Mouse (Mus musculus): ENCODE results near the gene Arhgef11. TPM values are rescaled to one million over a fixed set of nuclear protein-coding genes. Genes with fewer than 3 reads are reported as not detected.

Arhgef11 gene
- polyA plus RNA-seq, 1 experiment from 2014 or later = 3.2 TPM

GRCm38 (mm10) chr3:87763202-87763601 lies 145.8 kb downstream of the Arhgef11 start:
- H3K4me2 ChIP-seq (ENCODE audit: low read depth, low read length) = no peak overlapping the region
- H3K27me3 ChIP-seq (ENCODE audit: control insufficient read depth, insufficient read depth, low read depth, low read length) = peaks cover 1% of the 10 kb centered on the region
- H3K9me3 ChIP-seq (replicated peaks; ENCODE audit: control insufficient read depth, low read length) = no peaks in the 10 kb centered on the region
- H3K4me1 ChIP-seq (ENCODE audit: control insufficient read depth, low read depth, low read length) = peaks cover 4% of the 10 kb centered on the region
- peak overlapping the region; percentile 29 for H3K27ac ChIP-seq (ENCODE audit: low read length)
- no peak overlapping the region for H3K9ac ChIP-seq (ENCODE audit: low read depth, low read length)
- WGBS (ENCODE audit: insufficient replicate concordance) = 58% methylated on average over 4 of the region's 4 CpGs
- H3K4me3 ChIP-seq (ENCODE audit: low read depth, low read length) = no peak overlapping the region
- ATAC-seq (ENCODE audit: low read depth) = no peak
- H3K36me3 ChIP-seq (ENCODE audit: control insufficient read depth, insufficient read depth) = no peaks in the 10 kb centered on the region

- no peak; the same call in 1 of the 2 replicates for ATAC-seq (ENCODE audit: low read depth)
- Histone ChIP-seq H3K9me3 (replicated peaks; ENCODE audit: control insufficient read depth, low read length) (no peaks in the 10 kb centered on the region), H3K36me3 (ENCODE audit: control insufficient read depth, insufficient read depth) (no peaks in the 10 kb centered on the region), H3K9ac (ENCODE audit: low read depth, low read length) (no peak overlapping the region), H3K4me1 (ENCODE audit: control insufficient read depth, low read depth, low read length) (peaks cover 4% of the 10 kb centered on the region), H3K27ac (ENCODE audit: low read length) (peak overlapping the region; percentile 71), H3K27me3 (ENCODE audit: control insufficient read depth, insufficient read depth, low read depth, low read length) (peaks cover 6% of the 10 kb centered on the region), H3K4me3 (ENCODE audit: low read depth, low read length) (no peak overlapping the region), H3K4me2 (ENCODE audit: low read depth, low read length) (0 out of 2 replicates have a peak overlapping the region, but pooled peaks have one; percentile 10)
- 12% methylated on average over 15 of the region's 15 CpGs for WGBS (ENCODE audit: insufficient replicate concordance)
These were observed 146.4 kb downstream of the Arhgef11 start for GRCm38 (mm10) chr3:87763683-87764289.

GRCm38 (mm10) chr3:87764506-87764905 lies 147.1 kb downstream of the Arhgef11 start:
- Histone ChIP-seq H3K9ac (ENCODE audit: low read depth, low read length) (no peak overlapping the region), H3K4me2 (ENCODE audit: low read depth, low read length) (peak overlapping the region; percentile 10; the same call in 1 of the 2 replicates), H3K36me3 (ENCODE audit: control insufficient read depth, insufficient read depth) (no peaks in the 10 kb centered on the region), H3K27me3 (ENCODE audit: control insufficient read depth, insufficient read depth, low read depth, low read length) (peaks cover 6% of the 10 kb centered on the region), H3K9me3 (replicated peaks; ENCODE audit: control insufficient read depth, low read length) (no peaks in the 10 kb centered on the region), H3K4me3 (ENCODE audit: low read depth, low read length) (no peak overlapping the region), H3K27ac (ENCODE audit: low read length) (peak overlapping the region; percentile 71), H3K4me1 (ENCODE audit: control insufficient read depth, low read depth, low read length) (peaks cover 4% of the 10 kb centered on the region)
- WGBS (ENCODE audit: insufficient replicate concordance) = 16% methylated on average over 10 of the region's 10 CpGs
- ATAC-seq (ENCODE audit: low read depth) = no peak

- ATAC-seq (ENCODE audit: low read depth) = peak; percentile 52
- 11% methylated on average over 10 of the region's 10 CpGs for WGBS (ENCODE audit: insufficient replicate concordance)
- peaks cover 4% of the 10 kb centered on the region for H3K4me1 ChIP-seq (ENCODE audit: control insufficient read depth, low read depth, low read length)
These were observed 147.7 kb downstream of the Arhgef11 start for GRCm38 (mm10) chr3:87765091-87765490.

GRCm38 (mm10) chr3:87765631-87766283 lies 148.4 kb downstream of the Arhgef11 start:
- Histone ChIP-seq H3K36me3 (ENCODE audit: control insufficient read depth, insufficient read depth) (no peaks in the 10 kb centered on the region), H3K9me3 (replicated peaks; ENCODE audit: control insufficient read depth, low read length) (no peaks in the 10 kb centered on the region), H3K27me3 (ENCODE audit: control insufficient read depth, insufficient read depth, low read depth, low read length) (peaks cover 6% of the 10 kb centered on the region), H3K4me1 (ENCODE audit: control insufficient read depth, low read depth, low read length) (peaks cover 4% of the 10 kb centered on the region), H3K9ac (ENCODE audit: low read depth, low read length) (no peak overlapping the region), H3K27ac (ENCODE audit: low read length) (peak overlapping the region; percentile 41), H3K4me2 (ENCODE audit: low read depth, low read length) (no peak overlapping the region), H3K4me3 (ENCODE audit: low read depth, low read length) (no peak overlapping the region)
- no peak for ATAC-seq (ENCODE audit: low read depth)
- WGBS (ENCODE audit: insufficient replicate concordance) = 57% methylated on average over 5 of the region's 5 CpGs

More at GRCm38 (mm10) chr3:87765091-87765490, 147.7 kb downstream of the Arhgef11 start:
- no peaks in the 10 kb centered on the region for H3K9me3 ChIP-seq (replicated peaks; ENCODE audit: control insufficient read depth, low read length)
- peaks cover 6% of the 10 kb centered on the region for H3K27me3 ChIP-seq (ENCODE audit: control insufficient read depth, insufficient read depth, low read depth, low read length)
- H3K9ac ChIP-seq (ENCODE audit: low read depth, low read length) = no peak overlapping the region
- no peak overlapping the region for H3K4me3 ChIP-seq (ENCODE audit: low read depth, low read length)
- H3K27ac ChIP-seq (ENCODE audit: low read length) = peak overlapping the region; percentile 71
- H3K4me2 ChIP-seq (ENCODE audit: low read depth, low read length) = peak overlapping the region; percentile 10; the same call in 1 of the 2 replicates
- no peaks in the 10 kb centered on the region for H3K36me3 ChIP-seq (ENCODE audit: control insufficient read depth, insufficient read depth)

- Histone ChIP-seq H3K4me1 (ENCODE audit: control insufficient read depth, low read depth, low read length) (peaks cover 4% of the 10 kb centered on the region), H3K27me3 (ENCODE audit: control insufficient read depth, insufficient read depth, low read depth, low read length) (peaks cover 6% of the 10 kb centered on the region), H3K36me3 (ENCODE audit: control insufficient read depth, insufficient read depth) (no peaks in the 10 kb centered on the region), H3K9ac (ENCODE audit: low read depth, low read length) (no peak overlapping the region), H3K27ac (ENCODE audit: low read length) (no peak overlapping the region; the same call in 1 of the 2 replicates), H3K4me3 (ENCODE audit: low read depth, low read length) (no peak overlapping the region), H3K9me3 (replicated peaks; ENCODE audit: control insufficient read depth, low read length) (no peaks in the 10 kb centered on the region), H3K4me2 (ENCODE audit: low read depth, low read length) (no peak overlapping the region)
- WGBS (ENCODE audit: insufficient replicate concordance) = 49% methylated on average over 3 of the region's 3 CpGs
- ATAC-seq (ENCODE audit: low read depth) = no peak
These were observed 148.9 kb downstream of the Arhgef11 start for GRCm38 (mm10) chr3:87766284-87766667.

- Histone ChIP-seq H3K27me3 (ENCODE audit: control insufficient read depth, insufficient read depth, low read depth, low read length) (peaks cover 6% of the 10 kb centered on the region), H3K4me1 (ENCODE audit: control insufficient read depth, low read depth, low read length) (peaks cover 4% of the 10 kb centered on the region), H3K36me3 (ENCODE audit: control insufficient read depth, insufficient read depth) (no peaks in the 10 kb centered on the region), H3K4me3 (ENCODE audit: low read depth, low read length) (peak overlapping the region; percentile 52), H3K9me3 (replicated peaks; ENCODE audit: control insufficient read depth, low read length) (no peaks in the 10 kb centered on the region), H3K4me2 (ENCODE audit: low read depth, low read length) (peak overlapping the region; percentile 17), H3K9ac (ENCODE audit: low read depth, low read length) (no peak overlapping the region), H3K27ac (ENCODE audit: low read length) (peak overlapping the region; percentile 43)
- ATAC-seq (ENCODE audit: low read depth) = no peak
- WGBS (ENCODE audit: insufficient replicate concordance) = 42% methylated on average over 8 of the region's 8 CpGs
These were observed 150.4 kb downstream of the Arhgef11 start for GRCm38 (mm10) chr3:87767764-87768163.

GRCm38 (mm10) chr3:87768431-87768830 lies 151.1 kb downstream of the Arhgef11 start:
- 27% methylated on average over 6 of the region's 6 CpGs for WGBS (ENCODE audit: insufficient replicate concordance)
- H3K27ac ChIP-seq (ENCODE audit: low read length) = peak overlapping the region; percentile 43
- no peak for ATAC-seq (ENCODE audit: low read depth)
- no peaks in the 10 kb centered on the region for H3K9me3 ChIP-seq (replicated peaks; ENCODE audit: control insufficient read depth, low read length)
- no peaks in the 10 kb centered on the region for H3K36me3 ChIP-seq (ENCODE audit: control insufficient read depth, insufficient read depth)
- H3K4me1 ChIP-seq (ENCODE audit: control insufficient read depth, low read depth, low read length) = peaks cover under 1% of the 10 kb centered on the region
- H3K27me3 ChIP-seq (ENCODE audit: control insufficient read depth, insufficient read depth, low read depth, low read length) = peaks cover 6% of the 10 kb centered on the region
- peak overlapping the region; percentile 41; the same call in 1 of the 2 replicates for H3K9ac ChIP-seq (ENCODE audit: low read depth, low read length)
- peak overlapping the region; percentile 52 for H3K4me3 ChIP-seq (ENCODE audit: low read depth, low read length)
- peak overlapping the region; percentile 56 for H3K4me2 ChIP-seq (ENCODE audit: low read depth, low read length)

- Histone ChIP-seq H3K4me2 (ENCODE audit: low read depth, low read length) (peak overlapping the region; percentile 56), H3K9ac (ENCODE audit: low read depth, low read length) (peak overlapping the region; percentile 41; the same call in 1 of the 2 replicates), H3K27me3 (ENCODE audit: control insufficient read depth, insufficient read depth, low read depth, low read length) (peaks cover 6% of the 10 kb centered on the region), H3K4me1 (ENCODE audit: control insufficient read depth, low read depth, low read length) (no peaks in the 10 kb centered on the region; the same call in 1 of the 2 replicates), H3K9me3 (replicated peaks; ENCODE audit: control insufficient read depth, low read length) (no peaks in the 10 kb centered on the region), H3K27ac (ENCODE audit: low read length) (peak overlapping the region; percentile 43), H3K4me3 (ENCODE audit: low read depth, low read length) (peak overlapping the region; percentile 52), H3K36me3 (ENCODE audit: control insufficient read depth, insufficient read depth) (no peaks in the 10 kb centered on the region)
- ATAC-seq (ENCODE audit: low read depth) = peak; percentile 64
- WGBS (ENCODE audit: insufficient replicate concordance) = 1% methylated on average over 36 of the region's 37 CpGs
These were observed 151.5 kb downstream of the Arhgef11 start for GRCm38 (mm10) chr3:87768844-87769243.
